Comparison of ENCODE assay signal across 8 mouse cellular contexts in genomic region chr17:42126488-42127237, GRCm38 (mm10).
DNase-seq lines count a peak whose midpoint lies in the region; ATAC-seq and TF ChIP-seq lines count a peak whose summit lies in the region.

No protein-coding gene starts in this region.

- H3K4me2 ChIP-seq in lung, embryonic 14.5 days, result no peak overlapping the region
- no peak overlapping the region; the same call in 1 of the 2 replicates for H3K4me2 ChIP-seq in heart, embryonic 16.5 days (ENCODE audit: low read depth, low read length)
- no peak overlapping the region for H3K4me2 ChIP-seq in stomach, postnatal 0 days (replicated peaks; ENCODE audit: low read depth)

- no peaks in the 10 kb centered on the region for H3K27me3 ChIP-seq in lung, embryonic 14.5 days (ENCODE audit: insufficient read depth, low read length)
- H3K27me3 ChIP-seq in heart, embryonic 16.5 days (ENCODE audit: control insufficient read depth, insufficient read depth, low read length), result no peaks in the 10 kb centered on the region
- no peaks in the 10 kb centered on the region for H3K27me3 ChIP-seq in stomach, postnatal 0 days (ENCODE audit: control insufficient read depth, insufficient read depth, low read length)

- H3K36me3 ChIP-seq in lung, embryonic 14.5 days (ENCODE audit: insufficient read depth), result no peaks in the 10 kb centered on the region
- H3K36me3 ChIP-seq in heart, embryonic 16.5 days (ENCODE audit: control insufficient read depth, insufficient read depth), result no peaks in the 10 kb centered on the region
- no peaks in the 10 kb centered on the region for H3K36me3 ChIP-seq in stomach, postnatal 0 days (ENCODE audit: control insufficient read depth, insufficient read depth, low read length)

- no peak for TF ChIP-seq EP300 in stomach, postnatal 0 days (optimal IDR thresholded peaks at IDR 0.05)

- H3K4me3 ChIP-seq in lung, embryonic 14.5 days (ENCODE audit: low read depth, low read length), result no peak overlapping the region
- no peak overlapping the region for H3K4me3 ChIP-seq in lung, adult 2 months (replicated peaks; ENCODE audit: extremely low read depth, low read depth, low read length)
- no peak overlapping the region for H3K4me3 ChIP-seq in heart, embryonic 16.5 days (ENCODE audit: low read length)
- no peak overlapping the region for H3K4me3 ChIP-seq in stomach, postnatal 0 days (ENCODE audit: low read depth, low read length)

- peak; percentile 89 for DNase-seq in lung, embryonic 14.5 days
- DNase-seq in lung, adult 2 months, result no peak
- peak; percentile 14 for DNase-seq in brain, embryonic 18.5 days (ENCODE audit: low read depth, low spot score)
- peak; percentile 37 to 42 for DNase-seq in kidney, postnatal 36 days
- peak; percentile 36 for DNase-seq in stomach, postnatal 0 days (ENCODE audit: low spot score)
- no peak for DNase-seq in left cerebral cortex, adult 9 months (ENCODE audit: low spot score in 2 of 2)
- no peak for DNase-seq in spleen, adult 12 weeks (ENCODE audit: low spot score)

- H3K4me1 ChIP-seq in lung, embryonic 14.5 days (ENCODE audit: insufficient read depth), result no peaks in the 10 kb centered on the region
- no peaks in the 10 kb centered on the region for H3K4me1 ChIP-seq in lung, adult 2 months (ENCODE audit: control insufficient read depth, insufficient read depth, low read length)
- H3K4me1 ChIP-seq in heart, embryonic 16.5 days (ENCODE audit: control insufficient read depth, insufficient read depth, low read length), result no peaks in the 10 kb centered on the region
- no peaks in the 10 kb centered on the region for H3K4me1 ChIP-seq in stomach, postnatal 0 days (replicated peaks; ENCODE audit: control insufficient read depth, insufficient read depth)

- H3K27ac ChIP-seq in lung, embryonic 14.5 days (ENCODE audit: low read depth), result no peak overlapping the region
- H3K27ac ChIP-seq in heart, embryonic 16.5 days (ENCODE audit: low read length), result no peak overlapping the region
- no peak overlapping the region for H3K27ac ChIP-seq in stomach, postnatal 0 days (replicated peaks)

- no peaks in the 10 kb centered on the region for H3K9me3 ChIP-seq in lung, embryonic 14.5 days (ENCODE audit: low read depth, low read length)
- H3K9me3 ChIP-seq in heart, embryonic 16.5 days (replicated peaks; ENCODE audit: control insufficient read depth, low read length), result no peaks in the 10 kb centered on the region
- H3K9me3 ChIP-seq in stomach, postnatal 0 days (ENCODE audit: control insufficient read depth, low read length), result no peaks in the 10 kb centered on the region

- H3K9ac ChIP-seq in lung, embryonic 14.5 days, result no peak overlapping the region
- no peak overlapping the region for H3K9ac ChIP-seq in heart, embryonic 16.5 days (ENCODE audit: low read length)
- no peak overlapping the region for H3K9ac ChIP-seq in stomach, postnatal 0 days (ENCODE audit: low read length)

- WGBS in lung, embryonic 14.5 days, result 40% methylated on average over 9 of the region's 9 CpGs
- 44% methylated on average over 9 of the region's 9 CpGs for WGBS in lung, adult 2 months
- 43% methylated on average over 9 of the region's 9 CpGs for WGBS in heart, embryonic 16.5 days
- WGBS in stomach, postnatal 0 days, result 36% methylated on average over 9 of the region's 9 CpGs

- no peak for TF ChIP-seq CTCF in lung, embryonic 14.5 days (IDR thresholded peaks at IDR 0.05; ENCODE audit: low read depth)
- no peak for TF ChIP-seq CTCF in lung, adult 2 months (IDR thresholded peaks at IDR 0.05; ENCODE audit: insufficient read depth, low read length)
- TF ChIP-seq CTCF in stomach, postnatal 0 days (IDR thresholded peaks at IDR 0.05; ENCODE audit: low read depth), result no peak

- TF ChIP-seq POLR2A in lung, adult 2 months (IDR thresholded peaks at IDR 0.05; ENCODE audit: borderline replicate concordance, extremely low read depth, low read depth, low read length), result no peak

- peak; percentile 91 for ATAC-seq in lung, embryonic 14.5 days (ENCODE audit: insufficient read depth)
- ATAC-seq in heart, embryonic 16.5 days (replicated peaks; ENCODE audit: extremely low read depth, insufficient read depth, low FRiP score), result peak; percentile 70
- ATAC-seq in stomach, postnatal 0 days (ENCODE audit: low FRiP score, low TSS enrichment), result no peak

Comparison
In these comparisons a context has a peak if more than half of its experiments do, and no peak if none do; other contexts are left out.
1. DNase-seq: peak in lung, embryonic 14.5 days (single experiment), brain, embryonic 18.5 days (single experiment), kidney, postnatal 36 days (2 of 2) and stomach, postnatal 0 days (single experiment); none in lung, adult 2 months (single experiment), left cerebral cortex, adult 9 months (0 of 2) and spleen, adult 12 weeks (single experiment).